Mouse (Mus musculus): Measurements from ENCODE around the gene Thsd4. TPM values are rescaled to one million over a fixed set of nuclear protein-coding genes. Genes with fewer than 3 reads are reported as not detected.

Thsd4 gene
- polyA plus RNA-seq, 1 experiment from 2014 or later: 31.6 TPM

DNA sequence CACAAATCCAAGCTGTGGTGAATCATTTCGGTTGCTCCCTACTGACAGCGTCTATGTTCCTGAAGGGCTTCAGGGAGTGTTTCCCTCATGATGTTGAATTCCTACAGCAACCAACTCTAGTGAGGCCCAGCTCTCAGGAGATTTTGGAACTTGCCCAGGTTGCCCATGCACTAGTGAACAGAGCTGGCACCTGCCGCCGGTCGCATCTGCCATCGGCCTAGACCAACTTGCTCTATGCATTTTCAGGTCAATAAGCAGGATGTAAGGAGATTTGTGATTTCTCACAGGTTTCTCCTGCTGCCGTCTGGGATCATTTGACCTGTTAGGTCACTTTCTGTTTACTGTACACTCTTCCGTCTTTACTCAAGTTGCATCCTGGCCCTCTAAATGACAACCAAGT is 454.6 kb downstream of the Thsd4 start:
- H3K4me3 ChIP-seq: no peak overlapping the region
- WGBS: 95% methylated on average over 8 of the region's 8 CpGs
- no peaks in the 10 kb centered on the region for H3K9me3 ChIP-seq
- no peak overlapping the region for H3K9ac ChIP-seq
- H3K4me1 ChIP-seq: 0 out of 2 replicates have a peak, but pooled peaks cover 2% of the 10 kb centered on the region
- no peaks in the 10 kb centered on the region for H3K36me3 ChIP-seq
- H3K27ac ChIP-seq: no peak overlapping the region
- ATAC-seq (ENCODE audit: insufficient number of reproducible peaks, low FRiP score, low TSS enrichment, low read depth): no peak
- H3K27me3 ChIP-seq: no peaks in the 10 kb centered on the region
- H3K4me2 ChIP-seq: no peak overlapping the region

DNA sequence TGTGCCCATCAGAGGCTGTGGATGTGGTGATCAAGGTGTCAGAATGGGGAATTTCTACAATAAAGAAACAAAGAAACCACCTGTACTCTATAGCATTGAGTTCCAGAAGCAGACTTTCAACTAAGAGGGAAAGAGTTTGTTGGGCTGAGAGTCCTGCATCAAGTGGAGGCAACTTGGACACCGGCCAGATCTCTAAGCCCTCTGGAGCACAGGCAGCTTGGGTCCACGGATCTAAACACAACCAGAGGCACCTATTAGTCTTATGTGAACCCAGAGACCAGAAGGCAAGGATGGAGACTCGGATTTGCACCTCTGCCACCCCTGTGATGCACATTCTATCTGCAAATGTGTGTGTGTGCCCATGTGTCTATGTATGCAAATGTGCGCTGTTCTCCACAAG is 456.7 kb downstream of the Thsd4 start:
- Histone ChIP-seq H3K27ac (no peak overlapping the region), H3K36me3 (no peaks in the 10 kb centered on the region), H3K4me2 (no peak overlapping the region), H3K9me3 (no peaks in the 10 kb centered on the region), H3K9ac (no peak overlapping the region), H3K4me1 (no peaks in the 10 kb centered on the region), H3K4me3 (no peak overlapping the region), H3K27me3 (no peaks in the 10 kb centered on the region)
- WGBS: 69% methylated on average over 4 of the region's 4 CpGs
- no peak for ATAC-seq (ENCODE audit: insufficient number of reproducible peaks, low FRiP score, low TSS enrichment, low read depth)

DNA sequence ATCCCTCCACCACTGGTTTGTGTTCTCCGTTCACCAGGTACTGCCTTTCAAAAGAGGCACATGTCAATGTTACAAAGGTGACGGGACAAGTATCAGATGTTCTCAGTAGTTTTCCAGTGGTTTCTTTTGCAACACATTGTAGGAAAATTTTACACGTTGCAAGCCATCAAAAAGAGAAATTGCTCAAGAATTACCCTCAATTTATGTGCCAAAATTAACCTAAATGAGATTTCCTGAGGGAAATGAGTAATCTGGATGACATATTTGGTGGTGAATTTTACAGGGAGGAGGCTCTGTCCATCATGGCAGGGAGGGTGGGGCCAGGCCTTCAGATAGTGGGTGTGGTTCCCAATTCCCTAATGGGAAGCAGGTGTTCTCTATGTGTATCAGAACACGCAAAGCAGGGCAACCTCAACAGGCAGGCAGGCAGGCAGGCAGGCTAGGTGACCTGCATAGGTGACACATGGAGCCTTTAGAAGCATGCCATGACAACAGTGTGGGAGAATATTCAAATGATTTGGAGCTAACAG is 458.6 kb downstream of the Thsd4 start:
- Histone ChIP-seq H3K9me3 (no peaks in the 10 kb centered on the region), H3K36me3 (no peaks in the 10 kb centered on the region), H3K4me2 (no peak overlapping the region), H3K4me1 (no peaks in the 10 kb centered on the region), H3K27me3 (no peaks in the 10 kb centered on the region), H3K4me3 (no peak overlapping the region), H3K27ac (peak overlapping the region; percentile 60; the same call in 1 of the 2 replicates), H3K9ac (no peak overlapping the region)
- ATAC-seq (ENCODE audit: insufficient number of reproducible peaks, low FRiP score, low TSS enrichment, low read depth): 0 out of 2 replicates have a peak, but pooled peaks have one; percentile 58
- 38% methylated on average over 4 of the region's 4 CpGs for WGBS

- H3K9me3 ChIP-seq: no peaks in the 10 kb centered on the region
- WGBS: 70% methylated on average over 5 of the region's 5 CpGs
- no peak overlapping the region for H3K27ac ChIP-seq
- H3K4me1 ChIP-seq: no peaks in the 10 kb centered on the region; the same call in 1 of the 2 replicates
- peaks cover 6% of the 10 kb centered on the region for H3K36me3 ChIP-seq
- no peak overlapping the region for H3K4me3 ChIP-seq
- ATAC-seq (ENCODE audit: insufficient number of reproducible peaks, low FRiP score, low TSS enrichment, low read depth): no peak
- no peak overlapping the region for H3K9ac ChIP-seq
- no peak overlapping the region for H3K4me2 ChIP-seq
- H3K27me3 ChIP-seq: no peaks in the 10 kb centered on the region
These were observed 465.7 kb downstream of the Thsd4 start for GRCm38 (mm10) chr9:60056131-60056530.

DNA sequence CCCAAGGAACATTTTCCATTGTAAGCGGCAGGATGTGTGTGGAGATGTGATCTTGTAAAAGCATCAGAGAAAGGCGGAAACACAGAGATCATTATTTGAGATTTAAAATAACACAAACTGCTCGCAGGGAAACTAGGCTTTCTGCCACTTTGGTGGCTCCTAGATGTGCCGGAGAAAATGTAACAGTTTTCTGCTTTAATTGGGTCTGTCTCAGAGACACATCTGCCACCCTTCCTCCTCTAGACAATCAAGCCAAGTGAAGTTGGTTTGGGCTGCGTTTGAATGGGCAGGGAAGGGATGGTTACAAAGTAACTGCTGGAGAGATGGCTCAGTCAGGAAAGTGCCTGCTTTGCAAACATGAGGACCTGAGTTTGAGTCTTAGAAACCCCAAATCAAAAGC is 466.9 kb downstream of the Thsd4 start:
- no peak overlapping the region for H3K27ac ChIP-seq
- H3K4me1 ChIP-seq: no peaks in the 10 kb centered on the region; the same call in 1 of the 2 replicates
- H3K4me2 ChIP-seq: no peak overlapping the region
- WGBS: 54% methylated on average over 5 of the region's 5 CpGs
- H3K9ac ChIP-seq: no peak overlapping the region
- H3K9me3 ChIP-seq: no peaks in the 10 kb centered on the region
- no peak overlapping the region for H3K4me3 ChIP-seq
- no peak for ATAC-seq (ENCODE audit: insufficient number of reproducible peaks, low FRiP score, low TSS enrichment, low read depth)
- peaks cover 6% of the 10 kb centered on the region for H3K36me3 ChIP-seq
- H3K27me3 ChIP-seq: no peaks in the 10 kb centered on the region

DNA sequence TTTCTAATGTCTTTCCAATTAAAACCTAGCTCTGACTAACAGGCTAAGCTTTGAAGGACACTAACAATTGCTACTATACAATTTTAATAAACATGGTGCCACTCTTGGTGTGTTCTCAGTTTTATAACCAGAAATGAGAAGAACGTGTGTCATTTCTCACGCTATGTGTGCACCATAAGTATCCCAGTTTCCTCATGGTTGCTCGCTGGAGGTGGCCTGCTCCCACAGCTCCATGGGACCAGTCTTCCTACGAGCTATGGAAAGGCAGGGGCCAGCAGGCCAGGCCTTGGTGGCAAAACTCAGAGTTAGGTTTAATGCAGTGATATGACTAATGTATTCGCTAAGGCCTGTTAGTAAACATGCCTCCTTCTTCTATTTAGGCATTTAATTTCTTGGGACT is 468.7 kb downstream of the Thsd4 start:
- peaks cover 6% of the 10 kb centered on the region for H3K36me3 ChIP-seq
- WGBS: 90% methylated on average over 5 of the region's 5 CpGs
- H3K4me2 ChIP-seq: no peak overlapping the region
- H3K9ac ChIP-seq: no peak overlapping the region
- ATAC-seq (ENCODE audit: insufficient number of reproducible peaks, low FRiP score, low TSS enrichment, low read depth): no peak
- no peak overlapping the region for H3K4me3 ChIP-seq
- H3K27me3 ChIP-seq: no peaks in the 10 kb centered on the region
- no peaks in the 10 kb centered on the region for H3K9me3 ChIP-seq
- H3K4me1 ChIP-seq: no peaks in the 10 kb centered on the region; the same call in 1 of the 2 replicates
- H3K27ac ChIP-seq: no peak overlapping the region

DNA sequence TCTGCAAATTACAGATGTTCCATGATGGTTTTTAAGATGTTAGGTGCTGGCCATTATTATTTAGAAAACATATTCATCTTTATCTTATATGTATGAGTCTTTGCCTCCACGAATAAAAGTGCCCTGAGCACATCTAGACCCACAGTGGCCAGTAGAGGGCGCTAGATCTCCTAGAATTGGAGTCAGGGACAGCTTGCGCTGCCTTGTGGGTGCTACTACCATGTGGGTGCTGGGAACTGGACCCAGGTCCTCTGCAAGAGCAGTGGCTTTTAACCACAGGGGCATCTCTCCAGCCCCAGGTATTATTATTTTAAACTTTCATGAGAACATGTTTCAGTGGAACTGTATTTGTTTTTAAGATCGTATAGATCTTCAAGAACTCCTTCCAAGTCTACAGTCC is 469.4 kb downstream of the Thsd4 start:
- Histone ChIP-seq H3K4me3 (no peak overlapping the region), H3K4me1 (no peaks in the 10 kb centered on the region; the same call in 1 of the 2 replicates), H3K9me3 (no peaks in the 10 kb centered on the region), H3K9ac (no peak overlapping the region), H3K27ac (no peak overlapping the region), H3K4me2 (no peak overlapping the region), H3K27me3 (no peaks in the 10 kb centered on the region), H3K36me3 (peaks cover 6% of the 10 kb centered on the region)
- 79% methylated on average over 4 of the region's 4 CpGs for WGBS
- ATAC-seq (ENCODE audit: insufficient number of reproducible peaks, low FRiP score, low TSS enrichment, low read depth): no peak

GRCm38 (mm10) chr9:60043175-60043574 is 478.7 kb downstream of the Thsd4 start:
- H3K27me3 ChIP-seq: no peaks in the 10 kb centered on the region
- peaks cover 21% of the 10 kb centered on the region for H3K4me1 ChIP-seq
- no peak overlapping the region for H3K27ac ChIP-seq
- no peaks in the 10 kb centered on the region; the same call in 1 of the 2 replicates for H3K9me3 ChIP-seq
- WGBS: 89% methylated on average over 1 of the region's 1 CpGs
- no peak overlapping the region for H3K4me3 ChIP-seq
- no peak overlapping the region for H3K4me2 ChIP-seq
- no peak for ATAC-seq (ENCODE audit: insufficient number of reproducible peaks, low FRiP score, low TSS enrichment, low read depth)
- no peak overlapping the region for H3K9ac ChIP-seq
- H3K36me3 ChIP-seq: peaks cover 7% of the 10 kb centered on the region; the same call in 1 of the 2 replicates

GRCm38 (mm10) chr9:60034883-60035282 is 487.0 kb downstream of the Thsd4 start:
- WGBS: 88% methylated on average over 4 of the region's 4 CpGs
- Histone ChIP-seq H3K4me2 (no peak overlapping the region), H3K9me3 (no peaks in the 10 kb centered on the region), H3K27me3 (no peaks in the 10 kb centered on the region), H3K9ac (no peak overlapping the region), H3K4me1 (peaks cover 11% of the 10 kb centered on the region), H3K27ac (no peak overlapping the region), H3K36me3 (no peaks in the 10 kb centered on the region), H3K4me3 (no peak overlapping the region)
- ATAC-seq (ENCODE audit: insufficient number of reproducible peaks, low FRiP score, low TSS enrichment, low read depth): no peak

GRCm38 (mm10) chr9:60027234-60027633 is 494.6 kb downstream of the Thsd4 start:
- Histone ChIP-seq H3K4me1 (peaks cover 40% of the 10 kb centered on the region), H3K4me2 (no peak overlapping the region), H3K9me3 (no peaks in the 10 kb centered on the region), H3K36me3 (no peaks in the 10 kb centered on the region), H3K27ac (no peak overlapping the region), H3K4me3 (no peak overlapping the region), H3K27me3 (no peaks in the 10 kb centered on the region), H3K9ac (no peak overlapping the region)
- ATAC-seq (ENCODE audit: insufficient number of reproducible peaks, low FRiP score, low TSS enrichment, low read depth): no peak
- WGBS: 88% methylated on average over 4 of the region's 4 CpGs

DNA sequence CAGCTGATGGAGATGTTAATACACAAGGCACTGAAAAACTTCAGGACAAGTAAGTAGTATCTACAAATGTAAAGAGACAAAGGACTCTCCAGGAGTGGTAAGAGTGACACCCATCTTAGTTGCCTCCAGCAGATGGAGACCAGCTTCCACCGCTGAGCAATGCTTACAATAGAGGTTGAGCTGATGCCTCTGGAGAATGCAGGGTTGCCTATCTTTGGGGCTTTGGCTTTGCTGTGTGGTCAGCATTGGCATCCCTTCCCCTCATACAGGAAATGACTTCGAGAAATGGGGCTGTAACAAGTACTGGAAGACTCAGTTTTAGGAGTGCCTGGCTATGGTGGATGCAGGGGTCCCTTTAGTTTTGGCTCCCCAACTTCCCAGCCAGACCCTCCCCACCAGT is 495.1 kb downstream of the Thsd4 start:
- H3K4me3 ChIP-seq: no peak overlapping the region
- no peak for ATAC-seq (ENCODE audit: insufficient number of reproducible peaks, low FRiP score, low TSS enrichment, low read depth)

GRCm38 (mm10) chr9:60025919-60026318 is 495.9 kb downstream of the Thsd4 start:
- Histone ChIP-seq H3K4me1 (peaks cover 52% of the 10 kb centered on the region), H3K36me3 (no peaks in the 10 kb centered on the region), H3K4me3 (no peak overlapping the region), H3K4me2 (no peak overlapping the region), H3K9ac (no peak overlapping the region), H3K27ac (no peak overlapping the region; the same call in 1 of the 2 replicates), H3K9me3 (no peaks in the 10 kb centered on the region), H3K27me3 (no peaks in the 10 kb centered on the region)
- no peak for ATAC-seq (ENCODE audit: insufficient number of reproducible peaks, low FRiP score, low TSS enrichment, low read depth)
- 86% methylated on average over 6 of the region's 6 CpGs for WGBS

More for the DNA sequence above, 495.1 kb downstream of the Thsd4 start:
- no peak overlapping the region for H3K4me2 ChIP-seq
- no peaks in the 10 kb centered on the region for H3K9me3 ChIP-seq
- H3K27me3 ChIP-seq: no peaks in the 10 kb centered on the region
- 80% methylated on average over 2 of the region's 2 CpGs for WGBS
- no peak overlapping the region for H3K27ac ChIP-seq
- H3K36me3 ChIP-seq: no peaks in the 10 kb centered on the region
- H3K9ac ChIP-seq: no peak overlapping the region
- peaks cover 45% of the 10 kb centered on the region for H3K4me1 ChIP-seq

GRCm38 (mm10) chr9:60024971-60025370 is 496.9 kb downstream of the Thsd4 start:
- Histone ChIP-seq H3K4me2 (no peak overlapping the region), H3K27ac (peak overlapping the region; percentile 17; the same call in 1 of the 2 replicates), H3K4me3 (no peak overlapping the region), H3K27me3 (no peaks in the 10 kb centered on the region), H3K9me3 (no peaks in the 10 kb centered on the region), H3K4me1 (peaks cover 53% of the 10 kb centered on the region), H3K9ac (no peak overlapping the region), H3K36me3 (no peaks in the 10 kb centered on the region)
- no peak for ATAC-seq (ENCODE audit: insufficient number of reproducible peaks, low FRiP score, low TSS enrichment, low read depth)
- 24% methylated on average over 5 of the region's 5 CpGs for WGBS
